Mouse (Mus musculus): ENCODE results near the gene Ackr4. TPM values are rescaled to one million over a fixed set of nuclear protein-coding genes. Genes with fewer than 3 reads are reported as not detected.

Ackr4 gene
- total RNA-seq, 2 experiments from 2014 or later: 1.9 to 2.7 TPM

DNA sequence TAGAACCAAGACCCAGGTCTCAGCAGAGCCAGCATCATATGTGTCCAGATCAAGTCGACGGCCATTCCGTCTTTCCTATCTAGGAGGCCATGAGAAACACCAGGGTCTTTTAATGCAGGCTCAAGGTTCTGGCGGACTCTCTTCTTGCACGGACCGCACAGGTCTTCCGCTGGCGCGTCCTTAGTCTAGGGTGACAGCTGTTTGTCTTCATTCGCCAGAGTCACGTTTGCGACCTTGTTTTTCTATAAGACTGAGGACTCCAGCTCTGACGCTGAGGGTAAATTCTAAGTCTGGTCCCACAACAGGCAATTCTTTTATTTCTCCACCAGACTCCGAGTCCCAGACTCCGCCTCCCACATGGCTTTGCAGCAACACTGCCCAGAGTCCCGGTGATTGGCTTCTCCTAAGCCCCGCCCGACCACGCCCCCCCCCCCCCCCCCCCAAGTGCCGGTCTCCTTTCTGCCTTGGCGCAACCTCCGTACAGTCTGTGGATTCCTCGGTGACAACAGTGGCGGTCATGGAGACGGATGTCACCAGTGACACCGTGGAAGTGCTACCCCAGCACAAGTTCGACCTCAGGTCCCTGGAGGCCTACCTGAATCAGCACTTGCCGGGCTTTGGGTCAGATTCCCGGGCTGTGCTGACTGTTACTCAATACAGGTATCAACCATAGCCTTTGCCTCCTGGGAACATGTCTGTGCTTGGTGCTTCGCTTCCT lies 63.3 kb downstream of the Ackr4 start, which contains the start of gene Acad11:
Gene Acad11, plus strand, starts transcription at position 134 of the 718 bp plus-strand sequence.
- intact Hi-C loops (cut with DNase I; ENCODE audit: low total_unique reads): no loop called here
- peak; percentile 81 for DNase-seq

DNA sequence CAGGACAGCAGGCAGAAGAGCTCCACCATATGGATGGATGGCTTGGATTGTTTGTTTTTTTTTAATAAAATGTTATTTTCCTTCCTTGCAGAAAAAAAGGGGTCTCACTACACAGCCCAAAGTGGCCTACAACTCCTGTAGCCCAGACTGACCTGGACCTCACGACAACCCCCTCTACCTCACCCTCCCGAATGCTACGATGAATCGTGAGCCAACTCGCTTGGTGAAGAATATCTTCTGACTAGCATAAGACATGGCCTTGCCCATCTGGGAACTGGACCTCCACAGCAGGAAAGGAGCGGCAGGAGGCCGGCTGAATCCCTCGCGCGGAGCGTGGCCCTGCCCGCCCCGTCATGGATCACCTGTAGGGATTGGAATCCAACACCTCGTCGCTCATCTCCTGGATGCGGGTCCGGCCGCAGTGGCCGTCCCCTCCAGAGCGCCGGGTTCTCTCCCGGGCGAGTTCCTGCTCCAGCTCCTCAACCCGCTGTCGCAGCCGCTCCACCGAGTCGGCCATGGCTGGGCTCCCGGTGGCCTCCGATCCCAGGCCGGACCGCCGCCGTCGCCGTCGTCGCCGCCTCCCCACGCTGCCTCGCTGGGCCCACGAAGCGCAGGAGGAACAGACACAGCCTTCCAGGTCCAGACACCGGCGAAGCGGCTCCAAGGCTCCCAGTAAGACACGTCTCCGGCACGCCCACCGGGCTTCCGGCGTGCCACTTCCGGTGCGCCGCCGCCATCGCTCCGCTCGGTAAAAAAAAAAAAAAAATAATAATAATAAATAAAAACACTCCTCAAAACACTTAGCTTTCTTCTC lies 64.1 kb downstream of the Ackr4 start, which contains the start of gene Uba5:
Gene Uba5, minus strand, starts transcription at position 705 of the 814 bp plus-strand sequence.
- intact Hi-C loops (cut with DNase I; ENCODE audit: low total_unique reads): no loop called here
- DNase-seq: peak; percentile 75

- intact Hi-C loops (cut with DNase I; ENCODE audit: low total_unique reads): no loop called here
Measured at GRCm38 (mm10) chr9:104051028-104051427, 75.7 kb downstream of the Ackr4 start.

DNA sequence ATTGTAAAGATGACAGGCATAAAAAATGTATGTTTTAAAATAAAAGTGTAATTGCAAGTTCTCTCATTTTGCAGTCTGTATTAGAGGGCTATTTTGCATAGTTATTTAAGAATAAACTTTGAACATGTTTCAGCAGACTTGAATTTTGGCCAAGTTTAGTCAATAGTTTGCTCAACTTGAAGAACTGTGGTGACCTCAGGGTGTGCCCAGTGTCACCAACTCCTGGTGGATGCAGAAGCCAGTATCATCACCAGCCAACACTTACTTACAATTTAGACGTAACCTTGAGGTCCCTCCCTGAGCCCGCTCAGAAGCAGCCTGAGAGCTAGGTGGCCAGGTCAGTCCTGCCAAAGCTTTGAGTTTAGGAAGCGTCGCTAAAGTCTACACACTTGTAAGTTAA lies 83.1 kb downstream of the Ackr4 start:
- intact Hi-C loops (cut with DNase I; ENCODE audit: low total_unique reads): no loop called here
- no peak for DNase-seq

More at GRCm38 (mm10) chr9:104051028-104051427, 75.7 kb downstream of the Ackr4 start:
- no peak for DNase-seq

DNA sequence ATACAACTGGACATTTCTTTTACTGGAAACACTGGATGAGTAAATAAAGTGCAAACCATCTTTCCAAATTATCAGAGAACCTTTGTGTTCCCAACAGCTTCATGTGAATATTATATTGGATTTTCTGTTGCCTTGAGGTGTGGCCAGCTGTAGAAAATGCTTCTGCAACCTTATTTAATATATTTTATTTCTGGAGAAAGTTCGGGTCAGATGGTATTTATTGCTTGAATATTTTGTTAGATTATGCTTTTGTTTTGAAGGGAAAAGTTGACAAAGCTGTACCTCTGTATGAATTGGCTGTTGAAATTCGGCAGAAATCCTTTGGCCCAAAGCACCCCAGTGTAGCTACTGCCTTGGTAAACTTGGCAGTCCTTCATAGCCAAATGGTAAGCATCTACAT lies 86.4 kb downstream of the Ackr4 start, which contains the start of gene Gm28305:
Gene Gm28305, plus strand, starts transcription at position 301 of the 400 bp plus-strand sequence.
- intact Hi-C loops (cut with DNase I; ENCODE audit: low total_unique reads): no loop called here
- DNase-seq: no peak

GRCm38 (mm10) chr9:104039742-104040141 lies 87.0 kb downstream of the Ackr4 start:
- intact Hi-C loops (cut with DNase I; ENCODE audit: low total_unique reads): no loop called here

GRCm38 (mm10) chr9:104039031-104039695 lies 87.6 kb downstream of the Ackr4 start:
- intact Hi-C loops (cut with DNase I; ENCODE audit: low total_unique reads): no loop called here
- DNase-seq: no peak

More at GRCm38 (mm10) chr9:104039742-104040141, 87.0 kb downstream of the Ackr4 start:
- no peak for DNase-seq

DNA sequence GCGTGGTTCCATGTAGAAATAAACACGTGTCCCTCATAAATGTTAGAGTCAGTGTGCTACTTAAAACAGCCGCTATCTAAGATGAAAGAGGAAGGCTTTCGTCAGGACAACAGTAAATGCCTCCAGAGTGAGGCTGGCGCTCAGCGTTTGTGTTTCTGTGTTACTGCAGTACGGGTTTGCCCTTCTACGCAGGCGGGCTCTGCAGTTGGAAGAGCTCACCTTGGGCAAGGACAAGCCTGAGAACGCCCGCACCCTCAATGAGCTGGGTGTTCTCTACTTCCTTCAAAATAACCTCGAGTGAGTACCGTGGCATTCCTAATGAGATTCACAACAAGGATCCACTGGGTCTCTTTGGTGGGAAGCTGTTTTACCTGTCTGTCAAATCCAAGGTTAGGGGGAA lies 88.5 kb downstream of the Ackr4 start:
- intact Hi-C loops (cut with DNase I; ENCODE audit: low total_unique reads): no loop called here
- no peak for DNase-seq

DNA sequence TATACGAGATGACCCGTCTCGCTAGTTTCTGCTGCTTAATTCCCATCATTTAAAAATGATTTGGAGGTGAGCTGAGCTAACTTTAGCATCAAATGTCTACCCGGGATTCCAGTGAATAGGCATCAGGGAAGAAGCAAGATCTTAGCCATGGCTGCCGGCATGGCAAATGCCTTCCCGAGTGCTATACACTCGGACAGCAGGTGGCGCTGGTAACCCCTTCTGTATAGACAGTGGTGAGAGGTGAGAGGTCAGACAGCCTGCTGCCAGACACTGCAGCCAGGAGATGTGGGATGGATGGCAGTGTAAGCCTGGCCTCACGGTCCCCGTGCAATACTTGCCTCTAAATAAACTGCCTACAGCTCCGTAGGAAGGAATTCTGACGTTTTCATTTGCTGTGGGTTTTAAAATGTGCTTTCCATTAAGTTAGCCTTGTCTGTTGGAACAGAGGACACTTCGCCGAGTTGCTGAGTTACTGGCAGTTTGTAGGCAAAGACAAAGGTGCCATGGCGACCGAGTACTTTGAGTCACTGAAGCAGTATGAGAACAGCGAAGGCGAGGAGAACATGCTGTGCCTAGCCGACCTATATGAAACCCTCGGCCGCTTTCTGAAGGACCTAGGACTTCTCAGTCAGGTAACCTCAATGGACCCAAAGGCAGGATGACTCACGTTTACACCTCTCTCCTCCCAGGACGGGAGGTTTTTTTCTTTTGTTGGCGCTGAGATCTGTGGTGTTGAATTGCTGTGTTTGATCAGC lies 91.3 kb downstream of the Ackr4 start:
- peak; percentile 74 for DNase-seq

DNA sequence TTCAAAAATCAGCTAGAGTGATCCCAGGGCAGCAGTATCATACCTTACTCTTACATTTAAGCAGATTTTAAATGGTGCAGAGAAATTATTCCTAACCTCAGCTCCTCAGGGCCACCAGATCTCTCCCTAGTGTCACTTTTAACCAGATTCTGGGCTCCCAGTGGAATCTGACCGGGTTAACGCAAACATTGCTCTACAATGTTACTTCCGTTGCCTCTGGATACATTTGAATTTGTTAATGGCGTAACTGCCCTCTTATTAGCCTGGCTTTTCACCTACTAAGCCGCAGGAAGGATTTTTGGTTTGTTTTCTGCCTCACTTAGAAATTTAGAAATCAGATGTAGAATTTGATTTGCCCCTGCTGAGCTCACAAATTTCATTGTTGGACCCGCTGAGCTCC lies 92.0 kb downstream of the Ackr4 start:
- intact Hi-C loops (cut with DNase I; ENCODE audit: low total_unique reads): no loop called here
- DNase-seq: no peak

More for the DNA sequence above, 91.3 kb downstream of the Ackr4 start:
- intact Hi-C loops (cut with DNase I; ENCODE audit: low total_unique reads): no loop called here

- intact Hi-C loops (cut with DNase I; ENCODE audit: low total_unique reads): no loop called here
- no peak for DNase-seq
Measured at GRCm38 (mm10) chr9:104034231-104034630, 92.5 kb downstream of the Ackr4 start.

Other genes starting within 250 kb of the Ackr4 start
- gene Nphp3, start 124.4 kb downstream of the Ackr4 start, total RNA-seq (2021): 1 to 10 TPM; 1.8 TPM
- gene Gm28305, start 86.3 kb downstream of the Ackr4 start, total RNA-seq (2021): not detected
- 10 to 100 TPM; 12.0 to 15.2 TPM for gene Uba5, start 63.8 kb downstream of the Ackr4 start, total RNA-seq (2021)
- 10 to 100 TPM; 20.8 to 24.1 TPM for gene Acad11, start 63.6 kb downstream of the Ackr4 start, total RNA-seq (2021)
- 10 to 100 TPM; 19.2 to 24.1 TPM for gene Dnajc13, start 136.0 kb upstream of the Ackr4 start, total RNA-seq (2021)
- gene Acpp, start 210.8 kb upstream of the Ackr4 start, total RNA-seq (2021): under 1 TPM; 0.06 to 0.27 TPM

Data from gastrocnemius, postnatal 14 days (tissue).